ENCODE assay signal across 21 mouse cellular contexts in genomic region chr17:7919209-7919608, GRCm38 (mm10). TPM values are rescaled to one million over a fixed set of nuclear protein-coding genes. Genes with fewer than 3 reads are reported as not detected.
DNase-seq lines count a peak whose midpoint lies in the region; ATAC-seq and TF ChIP-seq lines count a peak whose summit lies in the region.
"Had no signal": no experiment of that assay in that cellular context is flagged by ENCODE, and none has a peak within 500 bp of the region (broad histone marks: within the 10 kb centered on the region; RNA-seq: fewer than 3 reads in every experiment).

No protein-coding gene starts in this region.

- H3K4me3 ChIP-seq in hindbrain, postnatal 0 days (ENCODE audit: low read length): no peak overlapping the region
- H3K4me3 ChIP-seq in hindbrain, embryonic 12.5 days: no peak overlapping the region
- no peak overlapping the region for H3K4me3 ChIP-seq in kidney, embryonic 16.5 days (ENCODE audit: low read length)
- H3K4me3 ChIP-seq: forebrain, embryonic 10.5 days; forebrain, embryonic 13.5 days; heart, adult 2 months; hindbrain, embryonic 10.5 days had no signal

- peak; percentile 0 for DNase-seq in hindbrain, postnatal 0 days (ENCODE audit: low spot score)
- DNase-seq in kidney, postnatal 36 days: no peak
- peak; percentile 52 to 66 for DNase-seq in kidney, postnatal 4 days
- DNase-seq in kidney, postnatal 25 days: no peak
- DNase-seq: adrenal gland, postnatal 10 days; adrenal gland, postnatal 36 days; cerebellum, adult 18-20 months; cerebellum, adult 9-10 months; cerebellum, postnatal 14 days; gastrocnemius, postnatal 10 days; gastrocnemius, postnatal 36 days; heart, adult 2 months had no signal

- no peaks in the 10 kb centered on the region for H3K36me3 ChIP-seq in hindbrain, postnatal 0 days (ENCODE audit: insufficient read depth, low read length)
- no peaks in the 10 kb centered on the region for H3K36me3 ChIP-seq in hindbrain, embryonic 12.5 days
- no peaks in the 10 kb centered on the region for H3K36me3 ChIP-seq in kidney, embryonic 16.5 days (ENCODE audit: insufficient read depth, low read length)
- H3K36me3 ChIP-seq: forebrain, embryonic 10.5 days; hindbrain, embryonic 10.5 days had no signal

- no peaks in the 10 kb centered on the region for H3K4me1 ChIP-seq in hindbrain, postnatal 0 days (ENCODE audit: insufficient read depth, low read length)
- no peaks in the 10 kb centered on the region for H3K4me1 ChIP-seq in hindbrain, embryonic 12.5 days
- H3K4me1 ChIP-seq in kidney, embryonic 16.5 days (ENCODE audit: insufficient read depth, low read length): peaks cover 39% of the 10 kb centered on the region
- H3K4me1 ChIP-seq: forebrain, embryonic 10.5 days; forebrain, embryonic 13.5 days; hindbrain, embryonic 10.5 days had no signal

- H3K27me3 ChIP-seq in hindbrain, postnatal 0 days (ENCODE audit: insufficient read depth, low read length): no peaks in the 10 kb centered on the region
- H3K27me3 ChIP-seq in hindbrain, embryonic 12.5 days: no peaks in the 10 kb centered on the region
- H3K27me3 ChIP-seq in kidney, embryonic 16.5 days (ENCODE audit: insufficient read depth, low read length): no peaks in the 10 kb centered on the region
- H3K27me3 ChIP-seq: forebrain, embryonic 13.5 days had no signal

- no peak overlapping the region for H3K27ac ChIP-seq in hindbrain, postnatal 0 days
- no peak overlapping the region for H3K27ac ChIP-seq in hindbrain, embryonic 12.5 days
- H3K27ac ChIP-seq in kidney, embryonic 16.5 days (ENCODE audit: low read length): peak overlapping the region; percentile 54
- H3K27ac ChIP-seq: forebrain, embryonic 10.5 days; forebrain, embryonic 13.5 days; heart, adult 2 months; hindbrain, embryonic 10.5 days; hindbrain, embryonic 14.5 days had no signal

- no peaks in the 10 kb centered on the region for H3K9me3 ChIP-seq in hindbrain, postnatal 0 days (ENCODE audit: low read length)
- H3K9me3 ChIP-seq in hindbrain, embryonic 12.5 days (replicated peaks): no peaks in the 10 kb centered on the region
- no peaks in the 10 kb centered on the region for H3K9me3 ChIP-seq in kidney, embryonic 16.5 days (ENCODE audit: low read length)
- H3K9me3 ChIP-seq: forebrain, embryonic 10.5 days; forebrain, embryonic 13.5 days; hindbrain, embryonic 10.5 days had no signal

- H3K9ac ChIP-seq in hindbrain, postnatal 0 days (replicated peaks; ENCODE audit: low read length): no peak overlapping the region
- no peak overlapping the region for H3K9ac ChIP-seq in hindbrain, embryonic 12.5 days
- H3K9ac ChIP-seq in kidney, embryonic 16.5 days (replicated peaks; ENCODE audit: low read length): no peak overlapping the region
- H3K9ac ChIP-seq: forebrain, embryonic 13.5 days; hindbrain, embryonic 14.5 days had no signal

- no peak for ATAC-seq in hindbrain, postnatal 0 days
- ATAC-seq in hindbrain, embryonic 12.5 days (ENCODE audit: low FRiP score): no peak
- peak; percentile 92 for ATAC-seq in kidney, embryonic 16.5 days (ENCODE audit: low FRiP score, low TSS enrichment)
- ATAC-seq: CD4-positive, CD25-positive, alpha-beta regulatory T cell, adult 4 months; forebrain, embryonic 13.5 days; forebrain, embryonic 16.5 days had no signal

- no peak for TF ChIP-seq CTCF in hindbrain, postnatal 0 days (IDR thresholded peaks at IDR 0.05; ENCODE audit: low read depth)

- WGBS in hindbrain, postnatal 0 days: 81% methylated on average over 2 of the region's 2 CpGs
- WGBS in hindbrain, embryonic 12.5 days: 75% methylated on average over 2 of the region's 2 CpGs
- WGBS in kidney, embryonic 16.5 days: 18% methylated on average over 2 of the region's 2 CpGs

- H3K4me2 ChIP-seq in hindbrain, postnatal 0 days (ENCODE audit: low read depth, low read length): no peak overlapping the region
- H3K4me2 ChIP-seq in hindbrain, embryonic 12.5 days (replicated peaks): no peak overlapping the region
- no peak overlapping the region for H3K4me2 ChIP-seq in kidney, embryonic 16.5 days (replicated peaks; ENCODE audit: low read depth, low read length)
- H3K4me2 ChIP-seq: forebrain, embryonic 13.5 days; heart, embryonic 11.5 days; hindbrain, embryonic 14.5 days had no signal

RNA-seq across cellular contexts. Expression of gene Tagap, which starts 6.6 kb away (rescaled TPM):
- total RNA-seq in hindbrain, postnatal 0 days (2014; rRNA removed): 1.4 TPM in 2 replicates
- 0.33 and 0.37 TPM in 2 replicates for polyA plus RNA-seq in hindbrain, postnatal 0 days (2015; fragmentation: Nextera tagmentation; extraction: Ambion mirVana)
- 0.26 and 0.63 TPM in 2 replicates for polyA plus RNA-seq in hindbrain, embryonic 12.5 days (2016; fragmentation: Nextera tagmentation; extraction: Ambion mirVana)
- 0.60 and 0.68 TPM in 2 replicates for polyA plus RNA-seq in kidney, embryonic 16.5 days (2015; fragmentation: Nextera tagmentation; extraction: Ambion mirVana)

RNA-seq across cellular contexts. Expression of gene Rsph3a, which starts 26.2 kb away (rescaled TPM):
- total RNA-seq in hindbrain, postnatal 0 days (2014; rRNA removed): 38.7 and 65.3 TPM in 2 replicates
- polyA plus RNA-seq in hindbrain, postnatal 0 days (2015; fragmentation: Nextera tagmentation; extraction: Ambion mirVana): 64.7 and 67.4 TPM in 2 replicates
- polyA plus RNA-seq in hindbrain, embryonic 12.5 days (2016; fragmentation: Nextera tagmentation; extraction: Ambion mirVana): 63.8 and 77.0 TPM in 2 replicates
- polyA plus RNA-seq in kidney, embryonic 16.5 days (2015; fragmentation: Nextera tagmentation; extraction: Ambion mirVana): 60.3 and 65.3 TPM in 2 replicates

Comparison
In these comparisons a context has a peak if more than half of its experiments do, and no peak if none do; other contexts are left out.
1. DNase-seq: peak in hindbrain, postnatal 0 days (single experiment) and kidney, postnatal 4 days (2 of 2); none in kidney, postnatal 36 days (0 of 2) and kidney, postnatal 25 days (0 of 2).